Mouse (Mus musculus) forebrain, postnatal 0 days (tissue): ENCODE results near the gene Ift43. TPM values are rescaled to one million over a fixed set of nuclear protein-coding genes. Genes with fewer than 3 reads are reported as not detected.

Source experiments
- ATAC-seq: fragments of 200-750 bp; cut with Nextera tagmentation; 2 replicates; pipeline ENCODE4 v1.8.0; 2017; ENCODE audit warnings: mild to moderate bottlenecking, moderate library complexity
- DNase-seq: peaks from one replicate; pipeline ENCODE4 v3.0.0-alpha.2; 2015
- H3K27ac ChIP-seq: fragments of 300-500 bp; sonication (generic); 2 replicates; pipeline ENCODE4 v1.5.1; 2014; ENCODE audit warnings: low read depth, mild to moderate bottlenecking, antibody characterized with exemption, low read length, moderate library complexity, mixed read lengths
- H3K27me3 ChIP-seq: fragments of 300-500 bp; sonication (generic); 2 replicates; pipeline ENCODE4 v1.6.1; 2014; ENCODE audit warnings: mild to moderate bottlenecking, low read length, mixed read lengths; ENCODE audit not compliant: insufficient read depth
- H3K36me3 ChIP-seq: fragments of 300-500 bp; sonication (generic); 2 replicates; pipeline ENCODE4 v1.6.1; 2014; ENCODE audit warnings: mild to moderate bottlenecking, moderate library complexity; ENCODE audit not compliant: insufficient read depth
- H3K4me1 ChIP-seq: fragments of 300-500 bp; sonication (generic); 2 replicates; pipeline ENCODE4 v1.6.1; 2014; ENCODE audit warnings: antibody characterized with exemption; ENCODE audit not compliant: insufficient read depth
- H3K4me2 ChIP-seq: fragments of 300-500 bp; sonication (generic); 2 replicates; pipeline ENCODE4 v1.6.1; 2014; ENCODE audit warnings: low read depth, mild to moderate bottlenecking, moderate library complexity
- H3K4me3 ChIP-seq: fragments of 300-500 bp; sonication (generic); 2 replicates; pipeline ENCODE4 v1.5.1; 2014; ENCODE audit warnings: low read depth, low read length, mixed read lengths
- H3K9ac ChIP-seq: fragments of 300-500 bp; sonication (generic); 2 replicates; pipeline ENCODE4 v1.6.1; 2014; ENCODE audit warnings: mild to moderate bottlenecking
- H3K9me3 ChIP-seq: fragments of 300-500 bp; sonication (generic); 2 replicates; pipeline ENCODE4 v1.6.1; 2016; ENCODE audit warnings: low read length
- CTCF ChIP-seq: sonication (generic); IDR thresholded peaks from 2 replicates; pipeline ENCODE4 v1.5.1; 2016; ENCODE audit warnings: antibody characterized with exemption, control low read depth, low read depth
- WGBS: fragments of 180-500 bp; shearing (Covaris S2); extraction: QIAGEN DNeasy Blood & Tissue Kit; methylation state at CpG from one replicate; pipeline ENCODE4 v1.1.7; 2014; 5-methylcytosine and 5-hydroxymethylcytosine counted together
- polyA plus RNA-seq: library from polyadenylated mRNA; unstranded; fragments of >200 nt; fragmentation: Nextera tagmentation; extraction: Ambion mirVana; gene quantifications from 2 replicates; pipeline ENCODE4 v1.2.1, GENCODE M21; 2015
- total RNA-seq: library from RNA; depleted of rRNA; stranded (reverse); fragments of >200 nt; gene quantifications from 2 replicates; pipeline ENCODE4 v1.2.3, GENCODE M21; 2014; rRNA removed

Ift43 gene
- total RNA-seq: 12.9 and 19.5 TPM in 2 replicates
- 33.9 and 35.3 TPM in 2 replicates for polyA plus RNA-seq

- Histone ChIP-seq H3K4me2 (peak within 1 kb of the TSS; percentile 85), H3K27me3 (no peaks in the 10 kb centered on the region), H3K4me3 (peak within 1 kb of the TSS; percentile 74), H3K36me3 (no peaks in the 10 kb centered on the region; the same call in 1 of the 2 replicates), H3K4me1 (peaks cover 11% of the 10 kb centered on the region; the same call in 1 of the 2 replicates), H3K9me3 (no peaks in the 10 kb centered on the region), H3K9ac (peak within 1 kb of the TSS; percentile 60), H3K27ac (no peak within 1 kb of the TSS)
- TF ChIP-seq CTCF: no peak
- peak; percentile 89 for DNase-seq
- WGBS: 2% methylated on average over 35 of the region's 35 CpGs
- peak; percentile 79 for ATAC-seq
These were observed at the start of gene Ift43 for GRCm38 (mm10) chr12:86082481-86083012. Gene Ift43, plus strand, starts transcription at chr12:86082541.

DNA sequence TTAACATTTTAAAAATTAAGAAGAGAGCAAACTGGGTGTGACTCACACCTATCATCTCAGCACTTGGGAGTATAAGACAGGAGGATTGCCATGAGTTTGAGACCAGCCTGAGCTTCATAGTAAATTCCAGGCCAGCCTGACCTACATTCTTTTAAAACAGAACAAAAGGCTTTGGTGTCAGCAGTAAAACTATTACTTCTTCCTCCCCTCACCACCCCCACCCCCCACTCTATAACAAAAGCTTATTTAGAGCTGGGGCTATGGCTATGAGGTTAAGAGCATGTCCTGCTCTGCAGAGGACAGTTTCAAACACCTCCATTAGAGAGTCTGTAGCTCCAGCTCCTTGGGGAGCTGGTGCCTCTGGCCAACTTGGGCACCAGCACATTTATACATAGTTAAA lies 46.8 kb upstream of the Ift43 start:
- ATAC-seq (no peak), DNase-seq (no peak)
- no peak for TF ChIP-seq CTCF
- Histone ChIP-seq H3K4me2 (no peak overlapping the region), H3K4me3 (no peak overlapping the region), H3K4me1 (no peaks in the 10 kb centered on the region), H3K27me3 (no peaks in the 10 kb centered on the region), H3K36me3 (no peaks in the 10 kb centered on the region), H3K9ac (no peak overlapping the region), H3K9me3 (no peaks in the 10 kb centered on the region), H3K27ac (no peak overlapping the region)

GRCm38 (mm10) chr12:86036368-86037166 lies 45.8 kb upstream of the Ift43 start:
- 39% methylated on average over 9 of the region's 9 CpGs for WGBS
- TF ChIP-seq CTCF: no peak
- no peak overlapping the region for H3K4me2 ChIP-seq
- no peak overlapping the region for H3K4me3 ChIP-seq
- H3K36me3 ChIP-seq: no peaks in the 10 kb centered on the region
- no peaks in the 10 kb centered on the region for H3K27me3 ChIP-seq
- ATAC-seq (no peak), DNase-seq (no peak)
- H3K9ac ChIP-seq: no peak overlapping the region
- H3K9me3 ChIP-seq: no peaks in the 10 kb centered on the region
- no peaks in the 10 kb centered on the region for H3K4me1 ChIP-seq
- H3K27ac ChIP-seq: no peak overlapping the region

GRCm38 (mm10) chr12:86037235-86037921 lies 45.0 kb upstream of the Ift43 start:
- ATAC-seq (no peak), DNase-seq (no peak)
- Histone ChIP-seq H3K9me3 (no peaks in the 10 kb centered on the region), H3K4me1 (no peaks in the 10 kb centered on the region), H3K27ac (no peak overlapping the region), H3K9ac (no peak overlapping the region), H3K4me3 (no peak overlapping the region), H3K4me2 (no peak overlapping the region), H3K27me3 (no peaks in the 10 kb centered on the region), H3K36me3 (no peaks in the 10 kb centered on the region)
- 37% methylated on average over 12 of the region's 12 CpGs for WGBS
- TF ChIP-seq CTCF: no peak

DNA sequence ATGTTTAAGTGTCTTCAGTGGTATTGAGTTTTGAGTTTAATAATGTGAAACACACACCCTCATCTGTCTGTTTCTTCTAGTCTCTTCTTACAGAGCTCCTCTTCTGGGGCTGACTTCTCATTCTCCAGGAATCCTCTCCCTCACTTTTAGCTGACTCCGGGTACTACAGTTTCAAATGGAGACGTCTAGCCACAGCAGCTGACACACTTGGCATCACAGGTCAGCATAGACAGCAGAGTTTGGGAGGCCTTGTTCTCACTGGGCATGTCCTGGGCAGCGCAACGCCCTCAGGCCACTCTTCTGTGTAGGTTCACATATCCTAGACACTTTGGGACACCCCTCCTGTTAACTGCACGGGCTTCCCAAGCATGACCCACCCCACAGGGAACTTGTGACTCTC lies 43.3 kb upstream of the Ift43 start:
- no peaks in the 10 kb centered on the region for H3K27me3 ChIP-seq
- peaks cover 3% of the 10 kb centered on the region; the same call in 1 of the 2 replicates for H3K36me3 ChIP-seq
- H3K4me2 ChIP-seq: no peak overlapping the region
- H3K27ac ChIP-seq: no peak overlapping the region
- 0 out of 2 replicates have a peak, but pooled peaks cover 4% of the 10 kb centered on the region for H3K9me3 ChIP-seq
- WGBS: 83% methylated on average over 5 of the region's 5 CpGs
- no peak overlapping the region for H3K9ac ChIP-seq
- DNase-seq: no peak
- ATAC-seq: no peak
- H3K4me3 ChIP-seq: no peak overlapping the region
- no peak for TF ChIP-seq CTCF
- H3K4me1 ChIP-seq: no peaks in the 10 kb centered on the region

DNA sequence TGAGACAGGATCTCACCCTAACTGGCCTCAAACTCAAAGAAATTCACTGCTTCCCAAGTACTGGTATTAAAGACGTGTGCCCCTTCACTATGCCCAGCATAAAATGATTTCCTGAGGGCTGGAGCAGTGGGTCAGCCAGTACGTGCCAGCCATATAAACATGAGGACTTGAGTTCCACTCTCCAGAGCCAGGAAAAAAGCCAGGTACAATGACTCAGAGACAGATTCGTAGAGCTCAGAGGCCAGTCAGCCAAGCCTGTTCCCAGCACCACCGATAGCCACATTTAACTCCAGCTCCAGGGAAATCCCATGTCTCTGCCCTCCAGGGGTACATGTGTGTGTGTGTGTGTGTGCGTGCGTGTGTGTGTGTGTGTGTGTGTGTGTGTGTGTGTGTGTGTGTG lies 42.6 kb upstream of the Ift43 start:
- no peak for DNase-seq
- Histone ChIP-seq H3K27ac (no peak overlapping the region), H3K36me3 (peaks cover 3% of the 10 kb centered on the region; the same call in 1 of the 2 replicates), H3K4me2 (no peak overlapping the region), H3K27me3 (no peaks in the 10 kb centered on the region), H3K9ac (no peak overlapping the region), H3K4me1 (no peaks in the 10 kb centered on the region), H3K4me3 (no peak overlapping the region), H3K9me3 (0 out of 2 replicates have a peak, but pooled peaks cover 4% of the 10 kb centered on the region)
- no peak for ATAC-seq
- WGBS: 79% methylated on average over 6 of the region's 6 CpGs
- no peak for TF ChIP-seq CTCF
